Mouse (Mus musculus) liver, adult 2 months (tissue): Measurements from ENCODE around the gene Tmem102.

Source experiments
- CTCF ChIP-seq: fragments of 200-500 bp; IDR thresholded peaks from 2 replicates; pipeline ENCODE4 v1.5.1; 2011; ENCODE audit warnings: low read depth, low read length, control low read depth
- POLR2A ChIP-seq: fragments of 200-500 bp; IDR thresholded peaks from 2 replicates; pipeline ENCODE4 v1.6.1; 2011; ENCODE audit warnings: low read length, control low read depth; ENCODE audit not compliant: insufficient read depth; ENCODE audit errors: extremely low read depth

DNA sequence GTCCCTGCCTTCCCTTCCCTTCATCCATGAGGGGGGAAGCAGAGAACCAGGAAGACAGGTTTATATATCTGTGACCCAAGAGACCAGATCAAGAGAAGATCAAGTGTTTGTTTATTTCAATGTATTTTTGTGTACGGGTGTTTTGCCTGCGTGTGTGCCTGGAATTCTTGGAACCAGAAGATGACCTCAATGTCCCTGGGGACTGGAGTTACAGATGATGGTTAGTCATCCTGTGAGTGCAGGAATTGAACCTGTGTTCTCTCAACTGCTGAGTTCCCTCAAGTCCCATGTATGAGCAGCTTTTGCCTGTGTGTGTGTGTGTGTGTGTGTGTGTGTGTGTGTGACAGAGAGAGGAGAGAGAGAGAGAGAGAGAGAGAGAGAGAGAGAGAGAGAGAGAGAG, 2.2 kb upstream of the Tmem102 start:
- TF ChIP-seq POLR2A (no peak), CTCF (no peak)
